Mouse (Mus musculus): ENCODE data around the gene Naa30. TPM values are rescaled to one million over a fixed set of nuclear protein-coding genes. Genes with fewer than 3 reads are reported as not detected.
A peak's percentile ranks its signal among the peaks of the same experiment; 100 is the strongest.
"Not testable (repeated sequence)": the region's sequence is repeated elsewhere in the genome, so short reads cannot be mapped to it uniquely, and the experiment has no call there.

Naa30 gene
- polyA plus RNA-seq, 1 experiment from 2014 or later, result 16.4 TPM

- Histone ChIP-seq H3K4me3 (peak overlapping the region; percentile 71), H3K4me1 (peaks cover 29% of the 10 kb centered on the region), H3K9ac (replicated peaks) (peak overlapping the region; percentile 94), H3K27me3 (no peaks in the 10 kb centered on the region), H3K9me3 (no peaks in the 10 kb centered on the region), H3K4me2 (replicated peaks) (peak overlapping the region; percentile 91), H3K36me3 (no peaks in the 10 kb centered on the region), H3K27ac (replicated peaks) (no peak overlapping the region)
- WGBS, result 61% methylated on average over 16 of the region's 16 CpGs
- no peak for ATAC-seq (replicated peaks)
Measured at GRCm38 (mm10) chr14:49173290-49174135, 1.5 kb downstream of the Naa30 start.

- Histone ChIP-seq H3K27me3 (no peaks in the 10 kb centered on the region), H3K4me3 (no peak overlapping the region), H3K4me1 (peaks cover 9% of the 10 kb centered on the region), H3K4me2 (replicated peaks) (no peak overlapping the region), H3K27ac (replicated peaks) (no peak overlapping the region), H3K9ac (replicated peaks) (no peak overlapping the region), H3K36me3 (peaks cover 10% of the 10 kb centered on the region), H3K9me3 (no peaks in the 10 kb centered on the region)
- 88% methylated on average over 3 of the region's 3 CpGs for WGBS
- ATAC-seq (replicated peaks), result no peak
Measured at GRCm38 (mm10) chr14:49179736-49180135, 7.7 kb downstream of the Naa30 start.

- 92% methylated on average over 2 of the region's 2 CpGs for WGBS
- H3K27ac ChIP-seq (replicated peaks), result no peak overlapping the region
Measured at GRCm38 (mm10) chr14:49186270-49186669, 14.2 kb downstream of the Naa30 start.

GRCm38 (mm10) chr14:49197031-49197527 lies 25.1 kb downstream of the Naa30 start:
- H3K9ac ChIP-seq (replicated peaks), result no peak overlapping the region
- H3K27ac ChIP-seq (replicated peaks), result no peak overlapping the region
- no peaks in the 10 kb centered on the region for H3K9me3 ChIP-seq
- WGBS, result 90% methylated on average over 2 of the region's 2 CpGs
- 0 out of 2 replicates have a peak, but pooled peaks cover 3% of the 10 kb centered on the region for H3K36me3 ChIP-seq
- H3K4me3 ChIP-seq, result no peak overlapping the region
- ATAC-seq (replicated peaks), result no peak
- H3K4me1 ChIP-seq, result no peaks in the 10 kb centered on the region
- H3K27me3 ChIP-seq, result no peaks in the 10 kb centered on the region
- no peak overlapping the region for H3K4me2 ChIP-seq (replicated peaks)

More at GRCm38 (mm10) chr14:49186270-49186669, 14.2 kb downstream of the Naa30 start:
- Histone ChIP-seq H3K9ac (replicated peaks) (no peak overlapping the region), H3K36me3 (peaks cover 28% of the 10 kb centered on the region), H3K4me1 (no peaks in the 10 kb centered on the region), H3K4me2 (replicated peaks) (no peak overlapping the region), H3K9me3 (no peaks in the 10 kb centered on the region), H3K4me3 (no peak overlapping the region), H3K27me3 (no peaks in the 10 kb centered on the region)
- ATAC-seq (replicated peaks), result no peak

- no peak overlapping the region for H3K9ac ChIP-seq (replicated peaks)
Measured at GRCm38 (mm10) chr14:49201073-49201778, 29.2 kb downstream of the Naa30 start.

GRCm38 (mm10) chr14:49210215-49210614 lies 38.2 kb downstream of the Naa30 start:
- H3K4me1 ChIP-seq; H3K27me3 ChIP-seq; H3K27ac ChIP-seq (replicated peaks); H3K4me3 ChIP-seq; H3K4me2 ChIP-seq (replicated peaks); H3K9me3 ChIP-seq; ATAC-seq (replicated peaks); H3K36me3 ChIP-seq; H3K9ac ChIP-seq (replicated peaks): not testable (repeated sequence)
- 94% methylated on average over 3 of the region's 3 CpGs for WGBS

More at GRCm38 (mm10) chr14:49201073-49201778, 29.2 kb downstream of the Naa30 start:
- no peak overlapping the region for H3K4me3 ChIP-seq
- no peaks in the 10 kb centered on the region for H3K36me3 ChIP-seq
- no peaks in the 10 kb centered on the region for H3K4me1 ChIP-seq
- no peak overlapping the region for H3K4me2 ChIP-seq (replicated peaks)
- H3K27me3 ChIP-seq, result no peaks in the 10 kb centered on the region
- WGBS, result 76% methylated on average over 9 of the region's 9 CpGs
- no peaks in the 10 kb centered on the region for H3K9me3 ChIP-seq
- H3K27ac ChIP-seq (replicated peaks), result no peak overlapping the region
- no peak for ATAC-seq (replicated peaks)

- H3K27me3 ChIP-seq, result no peaks in the 10 kb centered on the region
- H3K9me3 ChIP-seq, result no peaks in the 10 kb centered on the region
- ATAC-seq (replicated peaks), result no peak
- no peak overlapping the region for H3K27ac ChIP-seq (replicated peaks)
- 66% methylated on average over 7 of the region's 7 CpGs for WGBS
- H3K4me3 ChIP-seq, result no peak overlapping the region
- H3K4me1 ChIP-seq, result no peaks in the 10 kb centered on the region
- H3K4me2 ChIP-seq (replicated peaks), result no peak overlapping the region
- H3K36me3 ChIP-seq, result no peaks in the 10 kb centered on the region
- no peak overlapping the region for H3K9ac ChIP-seq (replicated peaks)
Measured at GRCm38 (mm10) chr14:49218677-49219076, 46.7 kb downstream of the Naa30 start.

GRCm38 (mm10) chr14:49219466-49220022 lies 47.5 kb downstream of the Naa30 start:
- not testable (repeated sequence) for H3K36me3 ChIP-seq; H3K4me3 ChIP-seq; H3K27me3 ChIP-seq; H3K4me2 ChIP-seq (replicated peaks); H3K27ac ChIP-seq (replicated peaks); H3K9ac ChIP-seq (replicated peaks); ATAC-seq (replicated peaks); H3K4me1 ChIP-seq; H3K9me3 ChIP-seq
- 87% methylated on average over 4 of the region's 4 CpGs for WGBS

- WGBS, result 87% methylated on average over 2 of the region's 2 CpGs
- Histone ChIP-seq H3K27ac (replicated peaks) (no peak overlapping the region), H3K9me3 (no peaks in the 10 kb centered on the region), H3K27me3 (no peaks in the 10 kb centered on the region), H3K4me2 (replicated peaks) (no peak overlapping the region), H3K36me3 (no peaks in the 10 kb centered on the region), H3K4me1 (no peaks in the 10 kb centered on the region), H3K9ac (replicated peaks) (no peak overlapping the region), H3K4me3 (no peak overlapping the region)
- no peak for ATAC-seq (replicated peaks)
Measured at GRCm38 (mm10) chr14:49221771-49222170, 49.7 kb downstream of the Naa30 start.

GRCm38 (mm10) chr14:49226471-49226870 lies 54.4 kb downstream of the Naa30 start:
- WGBS, result 72% methylated on average over 7 of the region's 7 CpGs
- no peaks in the 10 kb centered on the region for H3K9me3 ChIP-seq

GRCm38 (mm10) chr14:49226986-49227385 lies 55.0 kb downstream of the Naa30 start:
- ATAC-seq (replicated peaks), result no peak
- 68% methylated on average over 11 of the region's 11 CpGs for WGBS
- Histone ChIP-seq H3K27me3 (no peaks in the 10 kb centered on the region), H3K4me3 (no peak overlapping the region), H3K9ac (replicated peaks) (no peak overlapping the region), H3K27ac (replicated peaks) (no peak overlapping the region), H3K4me2 (replicated peaks) (no peak overlapping the region), H3K36me3 (no peaks in the 10 kb centered on the region), H3K4me1 (peaks cover 4% of the 10 kb centered on the region; the same call in 1 of the 2 replicates), H3K9me3 (no peaks in the 10 kb centered on the region)

More at GRCm38 (mm10) chr14:49226471-49226870, 54.4 kb downstream of the Naa30 start:
- peaks cover 4% of the 10 kb centered on the region; the same call in 1 of the 2 replicates for H3K4me1 ChIP-seq
- H3K27ac ChIP-seq (replicated peaks), result no peak overlapping the region
- no peak for ATAC-seq (replicated peaks)
- H3K36me3 ChIP-seq, result no peaks in the 10 kb centered on the region
- H3K4me3 ChIP-seq, result no peak overlapping the region
- H3K9ac ChIP-seq (replicated peaks), result no peak overlapping the region
- no peak overlapping the region for H3K4me2 ChIP-seq (replicated peaks)
- H3K27me3 ChIP-seq, result no peaks in the 10 kb centered on the region

GRCm38 (mm10) chr14:49231845-49232244 lies 59.8 kb downstream of the Naa30 start:
- no peak overlapping the region for H3K4me3 ChIP-seq
- no peaks in the 10 kb centered on the region for H3K27me3 ChIP-seq
- H3K27ac ChIP-seq (replicated peaks), result no peak overlapping the region
- H3K36me3 ChIP-seq, result no peaks in the 10 kb centered on the region
- no peak for ATAC-seq (replicated peaks)
- peaks cover 3% of the 10 kb centered on the region; the same call in 1 of the 2 replicates for H3K4me1 ChIP-seq
- no peak overlapping the region for H3K9ac ChIP-seq (replicated peaks)
- H3K4me2 ChIP-seq (replicated peaks), result no peak overlapping the region
- 90% methylated on average over 3 of the region's 3 CpGs for WGBS
- H3K9me3 ChIP-seq, result no peaks in the 10 kb centered on the region

All from forebrain, embryonic 15.5 days (tissue).